Mouse (Mus musculus): Measurements from ENCODE around the gene Tmem128. TPM values are rescaled to one million over a fixed set of nuclear protein-coding genes. Genes with fewer than 3 reads are reported as not detected.

The Tmem128 gene
- 67.9 and 68.6 TPM in 2 replicates for polyA plus RNA-seq (2015; fragmentation: Nextera tagmentation; extraction: Ambion mirVana)

GRCm38 (mm10) chr5:38260107-38260682 is at the start of gene Tmem128:
Gene Tmem128, plus strand, starts transcription at chr5:38260185.
- Histone ChIP-seq H3K27me3 (replicated peaks) (no peaks in the 10 kb centered on the region), H3K9ac (peak within 1 kb of the TSS; percentile 68), H3K4me2 (replicated peaks) (peak within 1 kb of the TSS; percentile 80), H3K36me3 (peaks cover 20% of the 10 kb centered on the region), H3K27ac (peak within 1 kb of the TSS; percentile 89), H3K4me3 (replicated peaks) (peak within 1 kb of the TSS; percentile 84), H3K4me1 (replicated peaks) (no peaks in the 10 kb centered on the region; the same call in 1 of the 2 replicates), H3K9me3 (no peaks in the 10 kb centered on the region)
- WGBS: under 1% methylated on average over 40 of the region's 40 CpGs
- peak; percentile 88 for ATAC-seq

- ATAC-seq: no peak
- 91% methylated on average over 8 of the region's 8 CpGs for WGBS
- H3K4me2 ChIP-seq (replicated peaks): no peak overlapping the region
- H3K9me3 ChIP-seq: no peaks in the 10 kb centered on the region
- no peaks in the 10 kb centered on the region for H3K4me1 ChIP-seq (replicated peaks)
- peaks cover 7% of the 10 kb centered on the region for H3K36me3 ChIP-seq
- no peak overlapping the region for H3K9ac ChIP-seq
- H3K4me3 ChIP-seq (replicated peaks): no peak overlapping the region
- no peak overlapping the region for H3K27ac ChIP-seq
- H3K27me3 ChIP-seq (replicated peaks): no peaks in the 10 kb centered on the region
Measured at GRCm38 (mm10) chr5:38211691-38212090, 48.3 kb upstream of the Tmem128 start.

GRCm38 (mm10) chr5:38213009-38213408 is 47.0 kb upstream of the Tmem128 start:
- no peak for ATAC-seq
- Histone ChIP-seq H3K27ac (no peak overlapping the region), H3K4me3 (replicated peaks) (no peak overlapping the region), H3K27me3 (replicated peaks) (no peaks in the 10 kb centered on the region), H3K9ac (no peak overlapping the region), H3K4me2 (replicated peaks) (no peak overlapping the region), H3K4me1 (replicated peaks) (no peaks in the 10 kb centered on the region), H3K9me3 (no peaks in the 10 kb centered on the region), H3K36me3 (peaks cover 7% of the 10 kb centered on the region)
- WGBS: 85% methylated on average over 6 of the region's 6 CpGs

- Histone ChIP-seq H3K9ac (peak overlapping the region; percentile 87), H3K9me3 (no peaks in the 10 kb centered on the region), H3K4me2 (replicated peaks) (peak overlapping the region; percentile 84), H3K27ac (no peak overlapping the region; the same call in 1 of the 2 replicates), H3K4me3 (replicated peaks) (peak overlapping the region; percentile 93), H3K27me3 (replicated peaks) (no peaks in the 10 kb centered on the region), H3K36me3 (peaks cover 7% of the 10 kb centered on the region; the same call in 1 of the 2 replicates), H3K4me1 (replicated peaks) (peaks cover 14% of the 10 kb centered on the region)
- WGBS: under 1% methylated on average over 35 of the region's 35 CpGs
- ATAC-seq: peak; percentile 88
Measured at GRCm38 (mm10) chr5:38219771-38220307, 40.1 kb upstream of the Tmem128 start.

GRCm38 (mm10) chr5:38220328-38220912 is 39.6 kb upstream of the Tmem128 start, which contains the start of the genes Zbtb49 and Lyar:
Gene Zbtb49, minus strand, starts transcription at chr5:38220457.
Gene Lyar, plus strand, starts transcription at chr5:38220470.
- Histone ChIP-seq H3K9me3 (no peaks in the 10 kb centered on the region), H3K27me3 (replicated peaks) (no peaks in the 10 kb centered on the region), H3K4me3 (replicated peaks) (peak within 1 kb of the TSS; percentile 93), H3K27ac (peak within 1 kb of the TSS; percentile 42; the same call in 1 of the 2 replicates), H3K9ac (peak within 1 kb of the TSS; percentile 87), H3K4me2 (replicated peaks) (peak within 1 kb of the TSS; percentile 84), H3K4me1 (replicated peaks) (peaks cover 14% of the 10 kb centered on the region), H3K36me3 (peaks cover 5% of the 10 kb centered on the region; the same call in 1 of the 2 replicates)
- peak; percentile 97 for ATAC-seq
- under 1% methylated on average over 55 of the region's 55 CpGs for WGBS

GRCm38 (mm10) chr5:38235422-38235821 is 24.6 kb upstream of the Tmem128 start:
- no peak overlapping the region for H3K9ac ChIP-seq
- H3K4me1 ChIP-seq (replicated peaks): no peaks in the 10 kb centered on the region
- H3K36me3 ChIP-seq: peaks cover 15% of the 10 kb centered on the region; the same call in 1 of the 2 replicates
- no peak overlapping the region for H3K27ac ChIP-seq
- no peaks in the 10 kb centered on the region for H3K27me3 ChIP-seq (replicated peaks)
- no peak for ATAC-seq
- H3K9me3 ChIP-seq: no peaks in the 10 kb centered on the region
- no peak overlapping the region for H3K4me2 ChIP-seq (replicated peaks)
- no peak overlapping the region for H3K4me3 ChIP-seq (replicated peaks)
- WGBS: 71% methylated on average over 4 of the region's 4 CpGs

GRCm38 (mm10) chr5:38236627-38237026 is 23.4 kb upstream of the Tmem128 start:
- no peak overlapping the region for H3K9ac ChIP-seq
- H3K9me3 ChIP-seq: no peaks in the 10 kb centered on the region
- no peak overlapping the region for H3K4me2 ChIP-seq (replicated peaks)
- no peak overlapping the region for H3K27ac ChIP-seq
- peaks cover 14% of the 10 kb centered on the region; the same call in 1 of the 2 replicates for H3K36me3 ChIP-seq
- 93% methylated on average over 2 of the region's 2 CpGs for WGBS
- ATAC-seq: no peak
- H3K4me3 ChIP-seq (replicated peaks): no peak overlapping the region
- H3K27me3 ChIP-seq (replicated peaks): no peaks in the 10 kb centered on the region
- H3K4me1 ChIP-seq (replicated peaks): no peaks in the 10 kb centered on the region

GRCm38 (mm10) chr5:38240727-38241472 is 19.1 kb upstream of the Tmem128 start:
- Histone ChIP-seq H3K9me3 (no peaks in the 10 kb centered on the region), H3K9ac (no peak overlapping the region), H3K27me3 (replicated peaks) (no peaks in the 10 kb centered on the region), H3K4me3 (replicated peaks) (no peak overlapping the region), H3K4me1 (replicated peaks) (no peaks in the 10 kb centered on the region), H3K4me2 (replicated peaks) (no peak overlapping the region), H3K27ac (0 out of 2 replicates have a peak overlapping the region, but pooled peaks have one; percentile 11), H3K36me3 (0 out of 2 replicates have a peak, but pooled peaks cover 4% of the 10 kb centered on the region)
- WGBS: 39% methylated on average over 5 of the region's 5 CpGs
- peak; percentile 82 for ATAC-seq

- H3K4me2 ChIP-seq (replicated peaks): no peak overlapping the region
- 83% methylated on average over 3 of the region's 3 CpGs for WGBS
- no peak overlapping the region for H3K9ac ChIP-seq
- 0 out of 2 replicates have a peak, but pooled peaks have one; percentile 31 for ATAC-seq
- no peaks in the 10 kb centered on the region for H3K36me3 ChIP-seq
- no peaks in the 10 kb centered on the region for H3K4me1 ChIP-seq (replicated peaks)
- H3K9me3 ChIP-seq: no peaks in the 10 kb centered on the region
- H3K4me3 ChIP-seq (replicated peaks): no peak overlapping the region
- no peaks in the 10 kb centered on the region for H3K27me3 ChIP-seq (replicated peaks)
- no peak overlapping the region for H3K27ac ChIP-seq
Measured at GRCm38 (mm10) chr5:38241473-38241834, 18.5 kb upstream of the Tmem128 start.

- 85% methylated on average over 6 of the region's 6 CpGs for WGBS
- Histone ChIP-seq H3K4me3 (replicated peaks) (no peak overlapping the region), H3K4me2 (replicated peaks) (no peak overlapping the region), H3K9me3 (no peaks in the 10 kb centered on the region), H3K9ac (no peak overlapping the region), H3K4me1 (replicated peaks) (no peaks in the 10 kb centered on the region), H3K27ac (no peak overlapping the region), H3K36me3 (no peaks in the 10 kb centered on the region), H3K27me3 (replicated peaks) (no peaks in the 10 kb centered on the region)
- no peak for ATAC-seq
Measured at GRCm38 (mm10) chr5:38241966-38242365, 18.0 kb upstream of the Tmem128 start.

GRCm38 (mm10) chr5:38255195-38255594 is 4.8 kb upstream of the Tmem128 start:
- H3K4me2 ChIP-seq (replicated peaks): no peak overlapping the region
- WGBS: 41% methylated on average over 4 of the region's 4 CpGs
- no peak overlapping the region for H3K9ac ChIP-seq
- no peaks in the 10 kb centered on the region for H3K4me1 ChIP-seq (replicated peaks)
- H3K27me3 ChIP-seq (replicated peaks): no peaks in the 10 kb centered on the region
- H3K27ac ChIP-seq: no peak overlapping the region
- H3K4me3 ChIP-seq (replicated peaks): no peak overlapping the region
- H3K36me3 ChIP-seq: no peaks in the 10 kb centered on the region
- no peaks in the 10 kb centered on the region for H3K9me3 ChIP-seq
- ATAC-seq: no peak

- no peak overlapping the region for H3K9ac ChIP-seq
- H3K4me3 ChIP-seq (replicated peaks): no peak overlapping the region
- 69% methylated on average over 3 of the region's 3 CpGs for WGBS
- H3K9me3 ChIP-seq: no peaks in the 10 kb centered on the region
- H3K27me3 ChIP-seq (replicated peaks): no peaks in the 10 kb centered on the region
- H3K36me3 ChIP-seq: no peaks in the 10 kb centered on the region
- no peaks in the 10 kb centered on the region for H3K4me1 ChIP-seq (replicated peaks)
- no peak for ATAC-seq
- no peak overlapping the region for H3K27ac ChIP-seq
- no peak overlapping the region for H3K4me2 ChIP-seq (replicated peaks)
Measured at GRCm38 (mm10) chr5:38255644-38256043, 4.3 kb upstream of the Tmem128 start.

Data from intestine, embryonic 15.5 days (tissue).